Mouse (Mus musculus) splenic B cell, adult 2 months (primary cell): ENCODE data around the gene Olfr1016.

ENCODE experiments used
- DNase-seq: peaks from one replicate; pipeline ENCODE4 v3.0.0-alpha.2; 2011; ENCODE audit warnings: low read depth, low spot score
- H3K27me3 ChIP-seq: 2 replicates; pipeline ENCODE4 v1.6.1; 2012; ENCODE audit warnings: mild to moderate bottlenecking, low read length, moderate library complexity, mixed read lengths; ENCODE audit not compliant: control insufficient read depth, poor library complexity, insufficient read depth, severe bottlenecking
- H3K36me3 ChIP-seq: 2 replicates; pipeline ENCODE4 v1.6.1; 2012; ENCODE audit warnings: mild to moderate bottlenecking, low read length, moderate library complexity, mixed read lengths; ENCODE audit not compliant: control insufficient read depth, poor library complexity, insufficient read depth, severe bottlenecking

Olfr1016 gene

GRCm38 (mm10) chr2:85802444-85802843, at the start of gene Olfr1016:
Gene Olfr1016, minus strand, starts transcription at chr2:85802544.
- Histone ChIP-seq H3K36me3 (no peaks in the 10 kb centered on the region), H3K27me3 (no peaks in the 10 kb centered on the region)
- no peak for DNase-seq

- Histone ChIP-seq H3K27me3 (no peaks in the 10 kb centered on the region), H3K36me3 (no peaks in the 10 kb centered on the region)
- DNase-seq, result no peak
Observed at GRCm38 (mm10) chr2:85846730-85847129, 44.4 kb upstream of the Olfr1016 start, which contains the start of gene Olfr1020. Gene Olfr1020, plus strand, starts transcription at chr2:85847030.

GRCm38 (mm10) chr2:85845383-85845782, 43.0 kb upstream of the Olfr1016 start, which contains the start of gene Olfr1019:
Gene Olfr1019, minus strand, starts transcription at chr2:85845483.
- Histone ChIP-seq H3K27me3 (no peaks in the 10 kb centered on the region), H3K36me3 (no peaks in the 10 kb centered on the region)
- DNase-seq, result no peak

GRCm38 (mm10) chr2:85818179-85818578, 15.8 kb upstream of the Olfr1016 start, which contains the start of gene Olfr1018:
Gene Olfr1018, plus strand, starts transcription at chr2:85818479.
- H3K36me3 ChIP-seq, result no peaks in the 10 kb centered on the region
- no peaks in the 10 kb centered on the region for H3K27me3 ChIP-seq
- no peak for DNase-seq

- Histone ChIP-seq H3K36me3 (no peaks in the 10 kb centered on the region), H3K27me3 (no peaks in the 10 kb centered on the region)
- no peak for DNase-seq
Observed at GRCm38 (mm10) chr2:85804501-85804900, 2.2 kb upstream of the Olfr1016 start.

GRCm38 (mm10) chr2:85792331-85792730, 10.0 kb downstream of the Olfr1016 start:
- H3K36me3 ChIP-seq, result no peaks in the 10 kb centered on the region
- no peaks in the 10 kb centered on the region for H3K27me3 ChIP-seq
- DNase-seq, result no peak

- no peaks in the 10 kb centered on the region; the same call in 1 of the 2 replicates for H3K27me3 ChIP-seq
- H3K36me3 ChIP-seq, result no peaks in the 10 kb centered on the region
- no peak for DNase-seq
Observed at GRCm38 (mm10) chr2:85781717-85782116, 20.6 kb downstream of the Olfr1016 start, which contains the start of gene Olfr1015. Gene Olfr1015, plus strand, starts transcription at chr2:85782017.

- H3K27me3 ChIP-seq, result no peaks in the 10 kb centered on the region
- no peak for DNase-seq
Observed at GRCm38 (mm10) chr2:85772413-85772812, 29.9 kb downstream of the Olfr1016 start, which contains the start of gene Olfr1014. Gene Olfr1014, plus strand, starts transcription at chr2:85772713.

GRCm38 (mm10) chr2:85766798-85767197, 35.5 kb downstream of the Olfr1016 start, which contains the start of gene Olfr1013:
Gene Olfr1013, plus strand, starts transcription at chr2:85767098.
- no peak for DNase-seq
- Histone ChIP-seq H3K36me3 (no peaks in the 10 kb centered on the region), H3K27me3 (no peaks in the 10 kb centered on the region)

More at GRCm38 (mm10) chr2:85772413-85772812, 29.9 kb downstream of the Olfr1016 start, which contains the start of gene Olfr1014:
- no peaks in the 10 kb centered on the region for H3K36me3 ChIP-seq

GRCm38 (mm10) chr2:85762666-85763065, 39.7 kb downstream of the Olfr1016 start, which contains the start of gene Olfr1012:
Gene Olfr1012, minus strand, starts transcription at chr2:85762766.
- no peak for DNase-seq
- no peaks in the 10 kb centered on the region for H3K27me3 ChIP-seq
- no peaks in the 10 kb centered on the region for H3K36me3 ChIP-seq

GRCm38 (mm10) chr2:85753822-85754221, 48.5 kb downstream of the Olfr1016 start:
- no peak for DNase-seq
- Histone ChIP-seq H3K27me3 (no peaks in the 10 kb centered on the region), H3K36me3 (no peaks in the 10 kb centered on the region)
